Mouse (Mus musculus): ENCODE data around the gene Reep6. TPM values are rescaled to one million over a fixed set of nuclear protein-coding genes. Genes with fewer than 3 reads are reported as not detected.

Reep6 gene
- polyA plus RNA-seq, 1 experiment = 9.0 TPM

DNA sequence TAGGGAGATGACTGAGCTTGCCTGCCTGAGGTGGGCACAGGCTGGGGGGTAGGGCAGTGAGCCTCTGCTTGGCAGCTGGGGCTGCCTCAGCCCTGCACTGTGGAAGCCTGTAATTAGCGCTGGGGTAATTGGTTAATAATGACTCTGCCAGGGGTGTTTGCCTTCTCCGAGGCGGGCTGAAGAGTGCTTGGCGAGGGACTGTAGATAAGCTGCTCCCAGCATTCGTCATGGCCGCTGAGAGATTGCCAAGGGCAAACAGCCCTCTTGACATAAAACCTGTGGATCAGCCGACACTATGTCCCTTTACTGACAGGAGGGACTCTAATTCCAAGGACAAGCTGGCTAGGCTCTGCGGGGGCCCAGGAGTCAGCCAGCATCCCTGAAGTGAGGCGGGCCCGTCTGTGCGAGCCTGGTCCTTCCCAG lies 13.4 kb upstream of the Reep6 start:
- no peak for DNase-seq
- 10% methylated on average over 11 of the region's 11 CpGs for WGBS

DNA sequence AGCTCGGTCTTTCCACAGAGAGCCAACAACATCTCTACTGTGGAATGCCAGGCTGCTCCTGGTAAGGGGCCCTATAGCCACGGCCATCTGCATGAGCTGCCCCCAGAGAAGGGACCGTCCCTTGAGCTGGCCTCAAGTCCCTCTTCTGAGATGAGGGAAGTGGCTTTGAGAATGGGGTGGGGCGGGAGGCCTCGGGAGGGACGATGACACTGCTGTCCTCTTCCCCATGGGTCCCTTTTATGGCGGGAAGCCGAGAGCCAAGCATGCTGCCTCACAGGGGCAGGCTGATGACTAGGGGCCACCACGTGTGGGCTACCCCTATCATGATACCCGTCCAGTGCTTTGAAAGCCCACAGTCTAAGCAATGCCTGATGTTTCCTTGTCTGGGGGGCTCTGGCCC lies 12.7 kb upstream of the Reep6 start:
- 27% methylated on average over 10 of the region's 10 CpGs for WGBS
- no peaks in the 10 kb centered on the region for H3K27me3 ChIP-seq (ENCODE audit: control insufficient read depth, insufficient read depth, low read length)
- H3K4me3 ChIP-seq (replicated peaks; ENCODE audit: insufficient read depth, low read depth, low read length) = no peak overlapping the region
- DNase-seq = no peak
- peaks cover 52% of the 10 kb centered on the region for H3K4me1 ChIP-seq (ENCODE audit: control insufficient read depth, insufficient read depth, low read length)
- H3K27ac ChIP-seq (ENCODE audit: insufficient read depth, low read length) = no peak overlapping the region
- TF ChIP-seq CTCF (IDR thresholded peaks at IDR 0.05; ENCODE audit: borderline replicate concordance, insufficient read depth, low read depth, low read length) (no peak), POLR2A (IDR thresholded peaks at IDR 0.05; ENCODE audit: borderline replicate concordance, insufficient read depth, low read length) (no peak)

More for the DNA sequence above, 13.4 kb upstream of the Reep6 start:
- no peak overlapping the region for H3K4me3 ChIP-seq (replicated peaks; ENCODE audit: insufficient read depth, low read depth, low read length)
- TF ChIP-seq POLR2A (IDR thresholded peaks at IDR 0.05; ENCODE audit: borderline replicate concordance, insufficient read depth, low read length) (no peak), CTCF (IDR thresholded peaks at IDR 0.05; ENCODE audit: borderline replicate concordance, insufficient read depth, low read depth, low read length) (no peak)
- peaks cover 58% of the 10 kb centered on the region for H3K4me1 ChIP-seq (ENCODE audit: control insufficient read depth, insufficient read depth, low read length)
- H3K27me3 ChIP-seq (ENCODE audit: control insufficient read depth, insufficient read depth, low read length) = no peaks in the 10 kb centered on the region
- no peak overlapping the region for H3K27ac ChIP-seq (ENCODE audit: insufficient read depth, low read length)

DNA sequence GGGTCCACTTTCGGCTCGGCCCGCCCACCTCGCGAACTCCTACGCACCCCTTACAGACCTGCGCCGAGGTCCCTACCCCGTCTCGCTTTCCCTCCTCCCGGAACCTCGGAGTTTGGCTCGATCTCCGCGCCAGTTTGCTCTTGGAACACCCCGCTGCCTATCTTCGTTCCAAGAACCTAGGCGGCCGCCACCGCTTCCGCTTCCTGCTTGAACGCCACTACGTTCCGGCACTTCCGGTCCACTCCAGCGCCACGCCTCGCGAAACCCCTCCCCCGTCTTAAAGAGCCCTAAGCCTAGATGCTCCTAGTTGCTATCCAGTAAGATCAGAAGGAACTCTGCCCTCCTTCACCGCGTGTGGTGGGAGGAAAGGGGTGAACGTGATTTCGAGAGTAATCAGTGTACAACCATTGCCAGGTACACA lies 9.4 kb upstream of the Reep6 start, which contains the start of gene 2310011J03Rik:
TSS of gene 2310011J03Rik (minus strand) at position 198 of the 421 bp plus-strand sequence.
- TF ChIP-seq POLR2A (IDR thresholded peaks at IDR 0.05; ENCODE audit: borderline replicate concordance, insufficient read depth, low read length) = peak; percentile 61; the same call in 1 of the 2 replicates
- no peak for TF ChIP-seq CTCF (IDR thresholded peaks at IDR 0.05; ENCODE audit: borderline replicate concordance, insufficient read depth, low read depth, low read length)
- under 1% methylated on average over 34 of the region's 34 CpGs for WGBS
- Histone ChIP-seq H3K27me3 (ENCODE audit: control insufficient read depth, insufficient read depth, low read length) (no peaks in the 10 kb centered on the region), H3K4me1 (ENCODE audit: control insufficient read depth, insufficient read depth, low read length) (peaks cover 26% of the 10 kb centered on the region), H3K27ac (ENCODE audit: insufficient read depth, low read length) (peak within 1 kb of the TSS; percentile 59), H3K4me3 (replicated peaks; ENCODE audit: insufficient read depth, low read depth, low read length) (peak within 1 kb of the TSS; percentile 90)
- peak; percentile 89 to 91 for DNase-seq

DNA sequence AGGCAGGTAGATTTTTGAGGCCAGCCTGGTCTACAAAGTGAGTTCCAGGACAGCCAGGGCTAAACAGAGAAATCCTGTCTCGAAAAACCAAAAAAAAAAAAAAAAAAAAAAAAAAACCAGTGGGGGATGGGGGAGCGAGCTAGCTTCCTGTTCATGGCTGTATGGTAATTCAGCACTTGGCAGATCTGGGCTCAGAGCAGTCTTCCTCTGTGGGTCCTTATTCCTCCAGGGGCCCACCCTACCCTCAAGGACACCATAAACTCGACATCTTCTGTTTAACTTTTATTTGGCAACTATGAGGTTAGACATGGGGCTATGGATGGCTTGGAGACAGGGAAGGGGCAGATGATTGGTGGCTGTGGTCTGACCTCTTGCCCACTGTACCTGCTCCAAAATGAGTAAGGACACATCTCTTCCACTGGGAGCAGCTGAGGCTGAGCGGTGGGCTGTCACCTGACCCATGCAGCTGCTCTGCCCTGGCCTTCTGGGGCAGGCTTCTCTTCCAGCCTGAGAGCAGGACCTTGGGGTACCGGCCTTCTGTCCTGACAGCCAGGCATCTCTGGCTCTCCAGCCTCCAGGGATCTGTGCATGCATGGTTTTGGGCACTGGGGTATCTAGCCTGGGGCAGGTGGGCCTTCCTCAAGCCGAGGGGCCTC lies 8.6 kb upstream of the Reep6 start:
- H3K27me3 ChIP-seq (ENCODE audit: control insufficient read depth, insufficient read depth, low read length) = no peaks in the 10 kb centered on the region
- H3K27ac ChIP-seq (ENCODE audit: insufficient read depth, low read length) = no peak overlapping the region
- WGBS = 58% methylated on average over 6 of the region's 6 CpGs
- peaks cover 25% of the 10 kb centered on the region for H3K4me1 ChIP-seq (ENCODE audit: control insufficient read depth, insufficient read depth, low read length)
- TF ChIP-seq CTCF (IDR thresholded peaks at IDR 0.05; ENCODE audit: borderline replicate concordance, insufficient read depth, low read depth, low read length) (no peak), POLR2A (IDR thresholded peaks at IDR 0.05; ENCODE audit: borderline replicate concordance, insufficient read depth, low read length) (no peak)
- DNase-seq = no peak
- H3K4me3 ChIP-seq (replicated peaks; ENCODE audit: insufficient read depth, low read depth, low read length) = no peak overlapping the region

DNA sequence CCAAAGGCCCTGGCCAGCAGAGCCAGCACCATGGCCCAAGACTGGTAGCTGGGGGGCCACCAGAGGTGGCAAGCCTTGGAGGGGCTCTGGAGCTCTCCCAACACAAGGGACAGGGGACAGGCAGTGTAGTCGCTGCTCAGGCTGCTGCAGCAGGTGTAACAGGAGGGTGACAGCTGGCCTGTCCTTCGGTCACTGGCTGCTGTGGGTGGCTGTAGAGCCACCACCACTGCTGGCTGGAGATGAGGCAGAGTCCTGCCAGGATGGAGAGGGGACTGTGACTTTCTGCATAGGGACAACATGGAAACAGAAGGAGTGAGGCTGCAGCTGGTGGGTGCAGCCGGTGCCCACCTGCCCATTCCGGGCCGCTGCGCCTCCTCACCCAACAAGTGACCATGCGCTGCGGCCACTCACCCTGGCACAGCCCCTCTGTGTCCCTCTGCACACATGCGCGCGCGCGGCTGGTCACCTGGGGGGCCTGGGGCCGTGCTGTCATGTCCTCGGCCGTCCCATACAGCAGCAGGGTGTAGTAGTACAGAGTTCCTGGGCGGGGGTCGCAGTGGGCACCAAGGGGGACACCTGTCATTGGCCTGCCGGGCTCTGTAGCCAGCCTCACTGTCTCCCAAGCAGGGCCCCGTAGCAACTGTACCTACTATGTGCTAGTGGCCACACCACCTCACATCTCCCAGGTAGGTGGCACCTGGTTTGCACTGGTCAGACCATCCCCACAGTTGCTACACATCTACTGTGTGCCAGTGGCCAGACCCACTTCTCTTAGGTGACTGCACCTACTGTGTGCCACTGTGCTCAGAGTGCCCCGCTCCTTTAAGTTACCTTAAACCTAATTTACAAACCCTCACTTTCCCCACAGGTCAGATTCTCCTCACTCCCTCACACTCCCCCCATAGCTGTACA lies 7.8 kb upstream of the Reep6 start:
- Histone ChIP-seq H3K27ac (ENCODE audit: insufficient read depth, low read length) (no peak overlapping the region), H3K4me1 (ENCODE audit: control insufficient read depth, insufficient read depth, low read length) (peaks cover 17% of the 10 kb centered on the region), H3K27me3 (ENCODE audit: control insufficient read depth, insufficient read depth, low read length) (no peaks in the 10 kb centered on the region), H3K4me3 (replicated peaks; ENCODE audit: insufficient read depth, low read depth, low read length) (no peak overlapping the region)
- WGBS = 81% methylated on average over 21 of the region's 21 CpGs
- TF ChIP-seq CTCF (IDR thresholded peaks at IDR 0.05; ENCODE audit: borderline replicate concordance, insufficient read depth, low read depth, low read length) = no peak
- TF ChIP-seq POLR2A (IDR thresholded peaks at IDR 0.05; ENCODE audit: borderline replicate concordance, insufficient read depth, low read length) = no peak
- no peak for DNase-seq

DNA sequence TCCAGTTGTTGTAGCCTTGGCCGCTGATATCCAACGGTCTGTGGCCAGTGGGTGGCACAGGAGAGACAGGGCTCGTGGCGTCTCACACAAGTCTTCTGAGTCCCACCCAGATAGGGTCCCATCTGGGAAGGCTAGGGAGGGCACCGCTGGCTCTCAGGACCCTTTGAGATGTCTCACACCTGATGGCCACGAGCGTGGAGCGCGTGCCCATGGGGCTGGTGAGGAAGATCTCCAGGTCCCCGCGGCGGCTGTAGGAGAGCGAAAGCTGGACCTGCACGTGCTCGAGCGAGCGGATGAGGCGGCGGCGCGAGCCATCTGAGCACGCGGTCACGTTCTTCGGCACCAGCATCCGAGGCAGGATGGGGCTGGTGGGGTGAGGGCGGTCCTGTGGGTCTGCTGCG lies 6.9 kb upstream of the Reep6 start:
- no peak for TF ChIP-seq CTCF (IDR thresholded peaks at IDR 0.05; ENCODE audit: borderline replicate concordance, insufficient read depth, low read depth, low read length)
- Histone ChIP-seq H3K4me1 (ENCODE audit: control insufficient read depth, insufficient read depth, low read length) (peaks cover 10% of the 10 kb centered on the region), H3K4me3 (replicated peaks; ENCODE audit: insufficient read depth, low read depth, low read length) (peak overlapping the region; percentile 74), H3K27me3 (ENCODE audit: control insufficient read depth, insufficient read depth, low read length) (no peaks in the 10 kb centered on the region), H3K27ac (ENCODE audit: insufficient read depth, low read length) (0 out of 2 replicates have a peak overlapping the region, but pooled peaks have one; percentile 2)
- 3% methylated on average over 28 of the region's 28 CpGs for WGBS
- DNase-seq = no peak

DNA sequence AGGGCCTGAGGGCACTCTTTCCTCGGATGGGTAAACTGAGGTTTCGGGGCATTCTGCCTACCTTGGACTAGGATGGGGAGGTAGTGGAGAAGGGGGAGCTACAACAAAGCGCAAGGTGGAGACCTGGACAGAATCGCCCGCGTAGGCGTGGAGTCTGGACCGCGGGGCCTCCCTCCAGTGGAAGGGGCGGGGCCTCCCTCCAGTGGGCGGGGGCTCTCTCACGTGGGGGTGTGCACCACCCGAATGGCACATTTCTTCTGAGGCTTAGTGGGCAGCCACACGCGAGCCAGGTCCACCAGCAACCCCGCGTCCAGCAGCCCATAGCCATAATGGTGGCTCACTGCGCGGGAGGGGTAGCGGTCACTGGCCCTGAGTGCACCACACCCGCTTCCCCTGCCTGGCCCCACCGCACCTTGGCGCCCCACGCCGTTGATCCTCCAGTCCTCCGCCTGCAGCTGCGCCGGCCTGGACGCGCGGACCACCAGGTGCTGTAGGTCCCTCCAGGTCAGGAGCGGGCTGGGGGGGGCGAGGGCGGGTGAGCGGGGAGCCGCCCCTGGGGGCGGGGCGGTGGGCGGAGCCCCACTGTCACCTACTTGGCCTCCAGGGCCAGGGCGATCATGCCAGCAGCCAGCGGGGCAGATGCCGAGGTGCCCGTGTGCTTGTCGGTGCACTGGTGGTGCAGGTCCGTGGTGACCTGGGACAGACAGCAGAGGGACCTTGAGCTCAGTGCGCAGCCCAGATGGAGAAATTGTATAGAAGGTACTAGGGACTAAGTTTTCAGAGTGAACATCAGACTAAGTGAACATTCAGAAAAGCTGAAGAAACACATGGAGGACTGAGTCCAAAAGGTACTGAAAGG lies 6.3 kb upstream of the Reep6 start:
- H3K4me1 ChIP-seq (ENCODE audit: control insufficient read depth, insufficient read depth, low read length) = peaks cover 8% of the 10 kb centered on the region
- 2% methylated on average over 46 of the region's 46 CpGs for WGBS
- H3K27ac ChIP-seq (ENCODE audit: insufficient read depth, low read length) = peak overlapping the region; percentile 34; the same call in 1 of the 2 replicates
- H3K27me3 ChIP-seq (ENCODE audit: control insufficient read depth, insufficient read depth, low read length) = no peaks in the 10 kb centered on the region
- H3K4me3 ChIP-seq (replicated peaks; ENCODE audit: insufficient read depth, low read depth, low read length) = peak overlapping the region; percentile 74
- DNase-seq = peak; percentile 71 to 74
- 0 out of 2 replicates have a peak, but pooled peaks have one; percentile 27 for TF ChIP-seq POLR2A (IDR thresholded peaks at IDR 0.05; ENCODE audit: borderline replicate concordance, insufficient read depth, low read length)
- TF ChIP-seq CTCF (IDR thresholded peaks at IDR 0.05; ENCODE audit: borderline replicate concordance, insufficient read depth, low read depth, low read length) = no peak

All from cerebellum, adult 2 months (tissue).